Comparison of ENCODE assay signal across 8 mouse cellular contexts in the genomic region with DNA sequence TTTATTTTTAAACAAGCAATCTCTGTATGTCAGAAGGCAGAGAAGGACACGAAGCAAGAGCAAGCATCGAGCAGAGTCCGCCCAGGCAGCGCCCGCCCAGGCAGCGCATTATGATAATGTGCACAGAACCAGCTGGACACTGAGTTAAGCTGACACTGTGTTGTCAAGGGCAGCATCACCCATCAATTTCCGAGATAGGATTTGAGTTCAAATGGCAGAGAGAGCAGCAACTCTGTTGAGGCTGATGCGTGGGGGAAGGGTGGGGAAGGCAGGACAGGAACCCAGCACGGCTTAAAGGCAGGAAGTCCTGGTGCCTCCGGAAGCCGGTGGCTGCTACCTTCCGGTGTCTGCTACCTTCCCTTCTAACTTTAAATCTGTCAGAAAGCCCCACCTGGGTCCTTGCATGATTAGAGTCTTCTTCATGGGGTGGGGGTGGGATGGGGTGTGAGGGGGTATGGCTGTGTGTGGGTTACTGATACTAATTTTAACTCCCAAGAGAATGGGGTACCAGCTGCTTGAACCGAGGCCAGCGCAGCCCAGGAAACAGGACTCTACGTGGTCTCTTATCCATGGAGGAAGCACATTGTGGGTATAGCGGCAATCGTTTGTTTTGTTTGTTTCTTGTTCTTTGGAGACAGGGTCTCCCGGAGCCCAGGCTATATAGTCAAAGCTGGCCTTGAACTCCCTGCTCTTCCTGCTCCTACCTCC.
A peak's percentile ranks its signal among the peaks of the same experiment; 100 is the strongest.
DNase-seq lines count a peak whose midpoint lies in the region; ATAC-seq lines count a peak whose summit lies in the region.

No protein-coding gene starts in this region.

- peak; percentile 60 for ATAC-seq in granulocyte monocyte progenitor cell, adult 5-6 weeks (replicated peaks; ENCODE audit: poor library complexity, severe bottlenecking)
- ATAC-seq in megakaryocyte progenitor cell, adult 5-6 weeks (replicated peaks; ENCODE audit: poor library complexity), result peak; percentile 54

- peak; percentile 19 to 29 for DNase-seq in cerebellum, postnatal 25 days
- DNase-seq in cerebellum, adult 11 months, result no peak
- peak; percentile 30 for DNase-seq in kidney, adult 9 months
- peak; percentile 26 to 77 for DNase-seq in spleen, postnatal 10 days (ENCODE audit: low spot score in 2 of 2)
- no peak for DNase-seq in gastrocnemius, postnatal 10 days
- no peak for DNase-seq in MN1 (ENCODE audit: low spot score)

Comparison
In these comparisons a context has a peak if more than half of its experiments do, and no peak if none do; other contexts are left out.
1. DNase-seq: peak in cerebellum, postnatal 25 days (2 of 2), kidney, adult 9 months (single experiment) and spleen, postnatal 10 days (2 of 2); none in cerebellum, adult 11 months (single experiment), gastrocnemius, postnatal 10 days (single experiment) and MN1 (single experiment).